Mouse (Mus musculus) thymus, postnatal 0 days (tissue): ENCODE measurements around the gene Rnase9. TPM values are rescaled to one million over a fixed set of nuclear protein-coding genes. Genes with fewer than 3 reads are reported as not detected.

Experiments used
- DNase-seq: peaks from one replicate; pipeline ENCODE4 v3.0.0-alpha.2; 2015; ENCODE audit warnings: low spot score
- polyA plus RNA-seq: library from polyadenylated mRNA; unstranded; fragments of >200 nt; fragmentation: Nextera tagmentation; extraction: Ambion mirVana; gene quantifications from 2 replicates; pipeline ENCODE4 v1.2.1, GENCODE M21; 2015

Gene Rnase9
- not detected in 2 replicates for polyA plus RNA-seq

DNA sequence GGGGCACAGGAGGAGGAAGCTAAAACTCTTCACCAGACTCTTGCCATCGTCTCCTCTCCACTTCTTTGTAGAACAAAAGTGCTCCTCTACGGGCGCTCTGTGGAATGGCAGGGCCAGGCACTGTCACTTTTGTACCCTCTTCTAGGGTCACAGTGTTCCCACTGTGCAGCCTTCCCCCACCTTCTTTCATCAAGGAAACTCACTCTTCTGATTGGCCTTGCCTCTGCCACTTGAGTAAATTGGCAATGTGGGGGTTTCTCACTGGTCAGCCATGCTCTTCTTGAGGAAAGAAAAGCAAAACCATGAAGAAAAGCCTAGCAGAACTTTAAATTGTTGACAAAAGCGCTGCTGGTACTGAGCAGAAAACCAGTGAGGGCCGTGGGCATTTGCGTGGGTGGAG is at the start of gene Rnase9:
Gene Rnase9 (minus strand): TSS at position 101 of the 400 bp plus-strand sequence.
- DNase-seq, result no peak

DNA sequence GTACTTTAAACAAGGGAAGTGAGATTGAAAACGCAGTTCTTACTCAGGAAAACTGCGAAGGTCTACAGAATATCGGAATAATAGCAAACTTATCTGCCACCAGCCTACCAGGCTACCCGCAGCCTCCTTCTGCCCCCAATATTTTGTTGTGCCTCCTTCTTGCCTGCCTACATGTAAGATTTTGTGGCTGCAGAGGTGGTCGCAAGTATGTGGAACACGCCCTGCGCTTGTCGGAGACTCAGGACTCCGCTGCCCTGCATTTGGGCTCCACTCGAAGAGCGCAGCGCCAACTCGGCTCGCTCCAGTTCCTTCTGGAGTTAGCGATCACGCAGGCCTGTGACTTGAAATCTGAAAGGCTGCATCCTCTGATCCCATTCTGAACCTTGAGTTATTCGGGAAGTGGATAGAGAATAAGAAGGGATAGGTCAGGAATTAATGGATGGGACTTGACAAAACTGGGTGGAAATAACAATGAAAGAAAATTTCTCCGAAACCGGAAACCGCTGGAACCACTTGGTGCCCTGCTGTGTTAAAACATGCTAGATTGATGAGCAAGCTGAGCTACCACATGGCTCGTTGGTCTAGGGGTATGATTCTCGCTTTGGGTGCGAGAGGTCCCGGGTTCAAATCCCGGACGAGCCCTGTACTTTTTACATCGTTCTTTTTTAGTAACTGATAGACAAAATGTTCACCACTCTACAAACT is 48.6 kb upstream of the Rnase9 start:
- peak; percentile 92 for DNase-seq

- DNase-seq, result no peak
Observed at GRCm38 (mm10) chr14:51089674-51090076, 48.0 kb upstream of the Rnase9 start.

- peak; percentile 99 for DNase-seq
Observed at GRCm38 (mm10) chr14:51088970-51089673, 47.5 kb upstream of the Rnase9 start.

- DNase-seq, result peak; percentile 80
Observed at GRCm38 (mm10) chr14:51088166-51088969, 46.7 kb upstream of the Rnase9 start.

DNA sequence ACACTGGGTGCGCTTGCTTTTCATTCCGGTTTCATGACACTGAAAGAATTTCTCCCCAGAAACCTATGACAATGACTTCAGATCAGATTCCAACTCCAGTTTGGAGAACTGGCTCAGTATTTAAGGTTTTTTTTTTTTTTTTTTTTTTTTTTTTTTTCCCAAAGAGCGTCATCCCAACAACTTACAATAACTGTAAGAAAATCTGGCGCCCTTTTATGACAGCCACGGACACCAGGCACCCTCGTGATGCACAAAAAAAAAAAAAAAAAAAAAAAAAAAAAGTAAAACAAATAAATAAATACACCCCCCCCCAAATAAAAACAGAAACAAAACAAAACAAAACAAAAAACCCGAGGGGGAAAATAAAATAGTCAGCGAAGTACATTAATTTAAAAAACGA is 46.1 kb upstream of the Rnase9 start:
- DNase-seq, result no peak

DNA sequence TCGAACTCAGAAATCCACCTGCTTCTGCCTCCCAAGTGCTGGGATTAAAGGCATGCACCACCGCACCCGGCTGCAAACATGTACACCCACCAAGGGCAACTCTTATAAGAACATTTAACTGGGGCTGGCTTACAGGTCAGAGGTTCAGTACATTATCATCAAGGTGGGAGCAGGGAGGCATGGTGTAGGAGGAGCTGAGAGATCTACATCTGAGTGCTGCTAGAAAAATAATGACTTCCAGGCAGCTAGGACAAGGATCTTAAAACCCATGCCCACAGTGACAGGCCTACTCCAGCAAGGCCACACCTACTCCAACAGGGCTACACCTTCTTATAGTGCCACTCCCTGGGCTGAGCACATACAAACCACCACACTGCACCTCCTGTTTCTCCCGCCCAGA is 44.2 kb upstream of the Rnase9 start:
- DNase-seq, result no peak

GRCm38 (mm10) chr14:51085086-51085485 is 43.4 kb upstream of the Rnase9 start:
- DNase-seq, result no peak

DNA sequence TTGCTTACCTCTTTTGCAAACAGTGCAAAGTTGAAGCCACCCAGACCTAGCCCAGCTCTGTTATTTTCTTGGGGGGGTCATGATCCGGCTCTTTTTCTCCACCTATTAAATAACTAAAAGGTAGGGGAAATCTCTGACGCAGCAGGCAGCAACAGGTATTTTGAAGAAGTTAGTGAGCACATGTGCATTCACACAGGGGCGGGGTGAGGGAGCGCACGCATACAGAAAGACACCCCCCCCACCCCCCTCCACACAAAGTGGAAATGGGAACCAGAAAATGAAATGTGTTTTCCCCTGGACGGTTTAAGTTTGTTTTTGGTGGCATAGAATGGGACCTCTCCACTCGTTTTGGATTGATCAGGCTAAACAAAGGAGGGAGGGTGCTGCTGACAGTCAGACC is 42.1 kb upstream of the Rnase9 start:
- no peak for DNase-seq

DNA sequence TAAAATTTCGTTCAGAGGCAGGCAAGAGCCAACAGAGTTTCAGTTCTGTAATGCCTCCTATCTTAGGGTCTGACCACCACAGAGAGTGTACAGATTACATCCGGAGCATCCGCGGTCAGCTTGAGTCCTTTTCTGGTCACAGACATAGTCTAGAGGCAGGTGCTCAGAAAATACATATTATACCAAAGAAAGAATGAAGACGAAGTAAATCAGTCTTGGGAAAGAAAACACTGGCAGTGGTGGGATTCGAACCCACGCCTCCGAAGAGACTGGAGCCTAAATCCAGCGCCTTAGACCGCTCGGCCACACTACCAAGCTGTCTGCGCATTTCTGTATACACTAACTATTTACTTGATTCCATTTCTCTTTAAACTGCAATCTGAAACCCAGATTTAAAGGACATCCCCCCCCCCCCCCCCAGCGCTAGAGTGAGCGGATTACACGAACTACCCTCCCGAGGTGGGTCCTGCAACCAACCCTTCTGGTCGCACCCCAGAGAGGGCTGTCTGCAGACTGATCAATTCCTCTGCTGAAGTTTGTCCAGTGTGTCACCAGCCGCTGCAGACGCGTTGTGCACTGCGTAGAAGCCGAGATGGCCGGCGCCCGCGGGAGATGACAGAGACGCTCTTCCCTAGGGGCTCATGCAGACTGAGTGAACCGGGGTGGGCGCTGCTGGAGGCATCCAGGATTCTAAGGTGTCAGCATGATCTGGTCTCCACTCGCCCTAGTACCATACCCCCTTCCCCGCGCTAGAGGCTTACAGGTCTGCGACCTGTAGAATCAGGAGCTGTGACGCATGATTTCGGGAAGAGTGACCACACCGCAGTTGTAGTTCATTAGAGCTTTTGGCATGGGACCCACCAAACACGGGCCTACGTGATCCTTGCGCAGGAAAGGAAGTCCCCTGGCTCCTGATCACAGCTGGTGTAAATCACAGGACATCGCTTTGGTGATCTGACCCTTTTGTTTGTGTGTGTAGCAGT is 41.2 kb upstream of the Rnase9 start:
- peak; percentile 68 for DNase-seq

DNA sequence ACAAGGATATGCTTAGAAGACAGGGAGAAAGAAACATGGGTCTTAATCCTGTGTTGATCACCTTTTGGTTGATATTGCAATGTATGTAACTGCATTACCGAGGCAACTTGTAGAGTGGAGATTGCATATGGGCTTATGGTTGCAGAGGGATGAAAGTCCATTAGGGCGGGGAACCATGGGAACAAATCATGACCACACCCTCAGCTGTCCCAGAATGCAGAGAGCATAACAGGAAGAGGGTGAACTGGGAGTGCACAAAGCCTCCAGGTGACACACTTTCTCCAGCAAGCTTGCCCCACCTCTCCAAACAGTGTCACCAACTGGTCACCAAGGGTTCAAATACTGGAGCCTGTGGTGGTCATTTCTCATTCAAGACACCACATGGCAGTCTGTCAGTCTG is 39.4 kb upstream of the Rnase9 start:
- no peak for DNase-seq

- DNase-seq, result no peak
Observed at GRCm38 (mm10) chr14:51079180-51079579, 37.5 kb upstream of the Rnase9 start.

DNA sequence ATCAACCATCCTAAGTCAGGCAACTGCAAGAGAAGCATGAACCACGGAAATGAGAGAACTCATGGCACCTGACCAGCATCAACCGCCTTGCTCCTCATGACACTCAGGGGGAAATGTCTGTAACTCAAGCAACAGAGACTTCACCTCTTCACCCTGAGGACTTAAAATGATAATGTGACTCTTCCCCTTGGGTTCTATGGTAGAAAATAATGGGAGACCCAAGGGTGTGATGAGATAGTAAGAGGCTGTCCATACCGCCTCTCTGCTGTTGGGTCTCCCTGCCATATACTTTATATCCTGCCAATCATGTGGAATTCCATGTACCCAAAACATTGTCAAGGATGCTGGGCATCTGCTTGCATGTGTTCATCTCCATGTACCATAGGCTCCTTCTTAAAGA is 32.7 kb upstream of the Rnase9 start, which contains the start of gene Olfr750:
Gene Olfr750 (minus strand): TSS at position 101 of the 400 bp plus-strand sequence.
- DNase-seq, result no peak

DNA sequence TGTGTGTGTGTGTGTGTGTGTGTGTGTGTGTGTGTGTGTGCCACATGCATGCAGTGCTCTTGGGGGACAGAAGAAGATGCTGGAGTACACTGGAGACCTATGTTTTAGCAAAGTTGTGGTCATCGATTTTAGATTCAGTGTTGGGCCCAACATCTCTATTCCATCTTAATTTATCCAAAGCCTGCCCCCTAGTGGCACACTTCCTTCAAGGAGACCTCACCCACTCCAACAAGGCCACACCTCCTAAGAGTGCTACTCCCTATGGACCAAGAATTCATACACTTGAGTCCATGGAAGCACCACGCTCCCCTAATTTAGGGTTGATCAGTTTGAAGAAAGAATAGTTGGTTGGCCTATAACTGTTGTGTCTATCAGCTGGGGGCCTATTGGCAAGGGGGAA is 27.9 kb upstream of the Rnase9 start:
- peak; percentile 71 for DNase-seq

- DNase-seq, result no peak
Observed at GRCm38 (mm10) chr14:51068956-51069355, 27.3 kb upstream of the Rnase9 start.

DNA sequence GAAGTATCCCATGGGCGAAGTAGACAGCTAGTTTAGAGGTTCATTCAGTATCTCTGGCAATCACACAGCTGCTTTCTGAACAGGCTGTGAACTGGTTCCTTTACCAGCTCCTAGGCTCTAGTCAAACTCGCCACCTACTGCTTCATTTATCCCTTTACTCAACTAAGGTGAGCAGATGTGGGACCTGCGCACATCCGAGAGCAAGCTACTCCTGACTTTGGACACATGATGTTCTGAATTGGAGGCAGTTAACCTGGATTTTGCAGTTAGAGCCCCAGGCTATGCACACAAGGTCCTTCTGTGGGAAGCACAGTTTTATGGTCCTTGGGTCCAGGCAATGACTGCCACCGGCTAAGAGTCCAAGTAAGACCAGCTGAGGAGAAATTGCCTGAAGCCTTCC is 19.1 kb upstream of the Rnase9 start:
- DNase-seq, result no peak

GRCm38 (mm10) chr14:51057401-51057831 is 15.7 kb upstream of the Rnase9 start, which contains the start of gene Rnase12:
Rnase12 (minus strand) TSS chr14:51057661.
- no peak for DNase-seq

DNA sequence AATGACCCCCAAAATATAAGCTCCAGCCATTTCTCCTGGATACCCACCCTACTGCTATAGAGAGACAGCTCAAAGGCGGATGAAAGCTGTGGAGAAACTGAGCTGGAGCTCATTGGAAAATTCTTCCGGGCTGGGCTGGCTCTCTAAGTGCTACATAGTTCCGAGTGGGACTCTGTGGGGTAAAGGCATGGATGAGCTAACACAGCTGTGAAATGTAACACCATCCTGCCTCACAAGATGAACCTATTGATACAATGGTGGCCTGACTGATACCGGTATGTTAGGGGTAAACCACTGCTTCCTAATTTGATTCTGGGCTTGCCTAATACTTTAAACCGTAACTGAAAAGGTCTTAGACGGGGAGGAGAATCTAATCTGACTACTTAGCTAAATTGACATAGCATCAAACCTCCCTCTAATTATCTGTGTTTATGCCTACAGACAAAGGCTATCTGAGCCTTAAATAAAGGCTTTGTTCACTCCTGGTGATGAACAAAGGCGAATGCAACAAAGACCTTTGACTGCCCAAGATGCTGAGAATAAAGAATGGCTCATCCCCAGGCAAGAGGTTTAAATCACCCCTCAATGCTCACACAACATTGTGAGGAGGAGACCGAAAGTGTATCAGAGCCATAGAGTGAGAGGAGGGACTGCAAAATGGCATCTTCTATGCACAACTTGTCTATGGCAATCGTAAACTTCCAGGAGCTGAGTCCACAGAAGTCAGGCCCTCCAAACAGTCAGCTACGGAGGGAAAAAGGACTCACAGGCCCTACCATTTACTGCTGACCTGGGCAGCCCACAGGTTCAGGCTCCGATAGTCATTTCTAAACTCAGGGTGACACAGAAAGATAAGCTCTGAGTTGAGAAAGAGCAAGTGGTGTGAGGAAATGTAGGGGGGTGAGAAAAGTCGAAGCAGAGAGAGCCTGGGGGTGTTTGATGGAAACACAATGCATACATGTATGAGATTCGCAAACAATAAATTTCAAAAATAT is 12.9 kb upstream of the Rnase9 start:
- no peak for DNase-seq

GRCm38 (mm10) chr14:51053176-51053575 is 11.5 kb upstream of the Rnase9 start:
- DNase-seq, result no peak
